Mouse (Mus musculus): Measurements from ENCODE around the gene Ank2.

DNA sequence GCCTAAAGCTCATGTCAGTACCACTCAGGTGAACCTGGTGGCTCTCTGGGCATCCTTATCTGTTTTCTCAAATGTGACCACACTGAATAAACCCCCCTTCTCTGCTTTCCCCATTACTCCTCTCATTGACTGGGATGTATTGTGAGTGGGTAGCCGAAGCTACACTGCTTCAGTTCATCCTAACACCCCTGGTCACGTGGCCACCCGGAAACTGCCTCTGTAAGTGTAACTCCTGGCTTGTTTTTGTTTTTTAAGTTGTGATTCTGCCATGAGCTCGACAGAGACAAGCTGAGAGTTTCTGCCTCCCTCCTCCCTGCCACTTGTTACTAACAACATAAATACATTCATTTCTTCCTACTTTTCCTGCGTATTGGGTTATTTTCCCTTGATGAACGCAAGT is 203.2 kb downstream of the Ank2 start:
- TF ChIP-seq CTCF (IDR thresholded peaks at IDR 0.05; ENCODE audit: extremely low read depth, insufficient read depth, low read length) (no peak), POLR2A (IDR thresholded peaks at IDR 0.05; ENCODE audit: extremely low read depth, insufficient read depth, low read length) (no peak)

All from cortical plate, adult 2 months (tissue).